Mouse (Mus musculus): ENCODE measurements around the gene Aif1. TPM values are rescaled to one million over a fixed set of nuclear protein-coding genes. Genes with fewer than 3 reads are reported as not detected.

Aif1 gene
- 7.7 TPM for polyA plus RNA-seq (2014; fragmentation: Illumina TruSeq; extraction: RNeasy Lipid Tissue Mini Kit (QIAGEN cat#74804); ENCODE audit: low read depth, low replicate concordance)

DNA sequence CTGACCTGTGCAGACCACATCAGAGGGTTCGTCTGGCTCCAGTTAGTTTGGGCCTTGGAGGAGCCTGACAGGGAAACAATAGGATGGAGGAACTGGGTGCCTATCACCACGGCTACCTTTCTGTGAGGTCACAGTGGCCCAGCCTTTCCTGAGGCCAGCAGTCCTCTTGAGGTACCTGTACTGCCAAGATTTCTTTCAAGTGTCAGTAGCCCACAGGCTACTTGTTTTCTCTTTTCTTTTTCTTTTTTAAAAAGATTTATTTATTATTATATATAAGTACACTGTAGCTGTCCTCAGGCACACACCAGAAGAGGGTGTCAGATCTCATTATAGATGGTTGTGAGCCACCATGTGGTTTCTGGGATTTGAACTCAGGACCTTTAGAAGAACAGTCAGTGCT, at the start of gene Aif1:
Gene Aif1 (minus strand): TSS at position 101 of the 400 bp plus-strand sequence.

GRCm38 (mm10) chr17:35220156-35220952, 44.5 kb upstream of the Aif1 start, which contains the start of gene Gm16181:
Gene Gm16181 (plus strand): TSS chr17:35220834.

GRCm38 (mm10) chr17:35204494-35205379, 28.9 kb upstream of the Aif1 start, which contains the start of gene Lta:
Gene Lta (minus strand): TSS chr17:35205351.

DNA sequence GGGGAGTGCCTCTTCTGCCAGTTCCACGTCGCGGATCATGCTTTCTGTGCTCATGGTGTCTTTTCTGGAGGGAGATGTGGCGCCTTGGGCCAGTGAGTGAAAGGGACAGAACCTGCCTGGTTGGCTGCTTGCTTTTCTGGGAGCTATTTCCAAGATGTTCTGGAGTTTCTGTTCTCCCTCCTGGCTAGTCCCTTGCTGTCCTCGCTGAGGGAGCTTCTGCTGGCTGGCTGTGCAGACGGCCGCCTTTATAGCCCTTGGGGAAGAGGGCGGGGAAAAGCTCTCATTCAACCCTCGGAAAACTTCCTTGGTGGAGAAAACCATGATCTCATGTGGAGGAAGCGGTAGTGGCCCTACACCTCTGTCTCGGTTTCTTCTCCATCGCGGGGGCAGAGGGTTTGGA, 25.9 kb upstream of the Aif1 start, which contains the start of gene Tnf:
Gene Tnf (minus strand): TSS at position 221 of the 400 bp plus-strand sequence.

GRCm38 (mm10) chr17:35193881-35194843, 18.3 kb upstream of the Aif1 start, which contains the start of gene Ltb:
Gene Ltb (plus strand): TSS chr17:35194439.

DNA sequence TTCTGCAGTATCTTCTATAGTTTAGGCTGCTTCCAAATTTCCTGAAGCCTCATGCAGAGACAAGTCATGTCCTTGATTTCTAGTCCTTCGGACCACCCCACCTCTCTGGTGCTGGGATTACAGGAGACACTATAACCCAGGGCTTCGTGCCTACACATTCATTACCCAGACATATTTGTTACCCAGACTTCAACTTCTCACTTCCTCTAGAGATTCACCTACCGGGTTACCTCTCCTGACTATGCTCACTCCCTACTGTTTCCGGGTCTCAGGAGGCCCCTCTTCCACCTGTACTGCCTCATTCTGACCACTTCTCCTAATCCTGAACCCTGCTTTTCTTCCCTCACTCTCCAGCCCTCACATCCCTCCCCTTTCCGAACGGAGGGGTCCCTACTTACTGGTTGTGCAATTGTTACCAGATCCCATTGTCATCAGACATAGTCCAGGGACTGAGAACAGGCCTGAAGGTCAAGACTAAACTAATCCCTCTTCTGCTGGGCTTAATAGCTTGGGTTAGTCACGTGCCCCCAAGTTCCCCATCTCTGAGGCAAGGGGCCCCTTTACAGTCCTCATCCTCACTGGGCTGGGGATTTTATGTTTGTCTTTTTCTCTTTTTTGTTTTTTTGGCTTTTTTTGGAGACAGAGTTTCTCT, 12.2 kb upstream of the Aif1 start, which contains the start of gene Lst1:
Gene Lst1 (minus strand): TSS at position 481 of the 652 bp plus-strand sequence.

DNA sequence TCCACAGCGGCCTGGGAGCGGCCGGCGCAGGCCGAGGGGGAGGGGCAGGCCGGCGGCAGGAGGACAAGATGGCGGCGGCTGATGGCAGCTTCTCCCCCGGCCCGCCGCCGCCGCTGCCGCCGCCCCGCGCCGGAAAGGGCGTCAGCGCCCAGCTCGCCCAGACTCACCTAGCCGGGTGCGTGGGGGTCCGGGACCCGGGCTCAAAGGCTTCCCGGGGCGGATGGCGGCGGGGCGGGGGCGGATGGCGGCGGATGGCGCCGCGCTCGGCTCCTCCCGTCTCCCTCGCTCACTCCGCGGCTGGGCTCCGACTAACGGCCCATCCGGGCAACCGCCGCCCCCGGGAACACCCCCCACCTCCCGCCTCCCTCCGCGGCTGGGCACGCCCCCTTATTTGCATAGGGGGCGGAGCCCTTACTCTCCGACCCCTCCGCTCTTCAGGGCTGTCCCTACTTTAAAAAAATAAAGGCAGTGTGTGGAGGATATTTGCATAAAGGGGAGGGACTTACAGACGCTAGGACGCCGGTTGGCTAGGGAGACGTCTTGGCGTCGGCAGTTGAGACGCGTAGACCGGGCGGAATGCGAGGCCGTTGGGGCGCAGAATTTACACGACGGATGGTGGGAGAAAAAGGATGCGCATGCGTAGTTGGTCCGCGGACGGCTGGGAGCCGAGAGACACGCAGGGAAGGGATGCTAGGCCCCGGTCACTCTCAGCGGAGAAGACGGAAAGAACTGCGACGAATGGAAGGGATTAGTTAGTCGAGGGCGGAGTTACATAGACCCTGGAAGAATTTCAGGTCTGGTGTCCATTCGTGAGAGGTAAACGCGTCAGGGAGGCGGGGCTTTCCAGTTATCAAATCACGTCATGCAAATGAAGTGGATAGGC, 11.1 kb downstream of the Aif1 start, which contains the start of gene Prrc2a:
Gene Prrc2a (minus strand): TSS at position 330 of the 883 bp plus-strand sequence.

GRCm38 (mm10) chr17:35134801-35135590, 40.9 kb downstream of the Aif1 start, which contains the start of gene Bag6:
Gene Bag6 (plus strand): TSS chr17:35135178.

DNA sequence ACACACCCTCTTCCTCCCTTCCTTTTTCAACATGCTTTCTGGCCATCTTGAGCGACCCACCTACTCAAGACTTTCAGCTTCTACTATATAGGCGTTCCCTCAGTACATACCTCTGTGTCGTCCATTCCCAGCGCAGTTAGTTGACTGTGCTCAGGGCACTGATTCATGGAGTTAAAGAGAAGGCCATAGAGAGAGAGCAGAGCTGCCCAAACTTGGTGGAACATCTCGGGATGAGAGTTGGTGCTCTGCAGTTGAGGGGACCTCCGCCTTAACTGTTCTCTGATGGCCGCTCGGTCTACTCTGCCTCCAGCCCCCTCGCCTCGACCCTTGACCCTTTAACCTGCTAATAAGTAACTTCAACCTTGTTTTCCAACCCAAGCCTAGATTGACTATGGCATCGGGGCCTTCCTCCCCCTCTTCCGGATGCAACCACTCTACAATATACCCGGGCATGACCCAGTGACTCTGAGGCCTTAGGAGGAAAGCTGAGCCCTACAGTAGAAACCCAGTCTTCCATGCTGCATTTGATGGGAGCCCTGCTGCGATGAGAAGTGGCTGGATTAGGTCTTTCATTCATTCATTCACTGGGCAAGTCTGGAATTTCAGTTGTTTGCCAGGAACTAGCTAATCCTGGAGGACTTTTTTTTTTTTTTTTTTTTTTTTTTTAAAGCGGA, 44.2 kb downstream of the Aif1 start, which contains the start of gene Apom:
Gene Apom (minus strand): TSS at position 551 of the 674 bp plus-strand sequence.

GRCm38 (mm10) chr17:35126206-35126611, 49.7 kb downstream of the Aif1 start, which contains the start of gene D17H6S53E:
Gene D17H6S53E (plus strand): TSS chr17:35126373.

DNA sequence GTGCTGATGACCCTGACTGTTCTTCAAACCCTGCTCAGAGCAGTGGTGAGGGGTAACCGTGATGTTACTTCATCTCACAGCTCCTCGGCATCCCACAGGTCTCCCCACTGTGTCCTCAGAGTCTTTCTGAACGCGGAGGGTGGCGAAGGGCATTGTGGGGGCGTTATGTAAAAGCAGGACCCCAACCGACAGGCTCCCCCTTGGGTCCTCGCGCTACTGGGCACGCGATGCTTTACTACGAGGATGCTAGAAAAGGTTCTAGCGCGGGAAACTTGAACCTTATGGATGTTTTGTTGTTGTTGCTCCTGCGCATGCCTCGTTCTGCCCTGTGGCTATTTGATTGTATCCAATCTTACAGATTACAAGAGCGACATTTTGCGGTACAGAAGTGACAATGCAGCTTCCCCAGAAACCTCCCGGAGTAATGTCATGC, 54.0 kb downstream of the Aif1 start, which contains the start of gene Csnk2b:
Gene Csnk2b (minus strand): TSS at position 183 of the 433 bp plus-strand sequence.

DNA sequence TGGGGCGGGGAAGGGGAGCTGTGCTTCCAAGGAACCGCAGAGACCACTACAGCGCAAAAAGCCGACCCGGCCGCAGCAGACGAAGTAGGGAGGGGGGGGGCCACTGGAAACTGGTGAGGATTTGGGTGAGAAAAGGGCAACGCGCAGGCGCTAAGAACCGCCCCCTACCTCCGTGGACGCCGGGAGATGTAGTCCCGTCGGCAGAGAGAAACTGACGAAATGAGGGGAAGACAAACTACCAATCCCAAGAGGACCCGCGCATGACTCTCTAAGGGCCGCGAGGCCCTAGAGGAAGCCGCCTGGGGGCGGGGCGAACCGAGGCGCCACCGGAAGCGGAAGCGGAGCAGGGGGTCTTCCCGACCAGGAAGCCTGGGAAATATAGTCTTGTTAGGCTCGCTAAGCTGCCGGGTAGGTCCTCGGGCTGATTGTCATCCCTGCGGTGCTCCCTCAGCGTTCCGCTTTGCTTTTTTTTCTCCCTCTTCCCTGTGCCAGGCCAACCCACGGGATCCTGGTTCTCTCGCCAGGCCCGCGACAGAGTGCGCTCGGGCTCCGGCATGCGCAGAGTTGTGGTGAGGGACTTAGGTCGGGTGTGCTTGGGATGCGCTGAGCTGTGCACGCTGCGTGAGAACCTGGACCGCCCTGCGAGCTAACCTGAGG, 54.6 kb downstream of the Aif1 start, which contains the start of gene Gpank1:
Gene Gpank1 (plus strand): TSS at position 313 of the 657 bp plus-strand sequence.

Other genes with a start within 250 kb of the Aif1 start
- gene Neu1, start 244.8 kb downstream of the Aif1 start, polyA plus RNA-seq (2014; fragmentation: Illumina TruSeq; extraction: RNeasy Lipid Tissue Mini Kit (QIAGEN cat#74804); ENCODE audit: low read depth, low replicate concordance): 15.5 TPM
- gene Hspa1b, start 216.8 kb downstream of the Aif1 start, polyA plus RNA-seq (2014; fragmentation: Illumina TruSeq; extraction: RNeasy Lipid Tissue Mini Kit (QIAGEN cat#74804); ENCODE audit: low read depth, low replicate concordance): 10.1 TPM
- gene Gm20481, start 206.2 kb downstream of the Aif1 start, polyA plus RNA-seq (2014; fragmentation: Illumina TruSeq; extraction: RNeasy Lipid Tissue Mini Kit (QIAGEN cat#74804); ENCODE audit: low read depth, low replicate concordance): not detected
- 4.5 TPM for gene Hspa1a, start 203.9 kb downstream of the Aif1 start, polyA plus RNA-seq (2014; fragmentation: Illumina TruSeq; extraction: RNeasy Lipid Tissue Mini Kit (QIAGEN cat#74804); ENCODE audit: low read depth, low replicate concordance)
- 0.22 TPM for gene Hspa1l, start 203.4 kb downstream of the Aif1 start, polyA plus RNA-seq (2014; fragmentation: Illumina TruSeq; extraction: RNeasy Lipid Tissue Mini Kit (QIAGEN cat#74804); ENCODE audit: low read depth, low replicate concordance)
- gene Lsm2, start 194.2 kb downstream of the Aif1 start, polyA plus RNA-seq (2014; fragmentation: Illumina TruSeq; extraction: RNeasy Lipid Tissue Mini Kit (QIAGEN cat#74804); ENCODE audit: low read depth, low replicate concordance): 12.9 TPM
- 1.5 TPM for gene Vars, start 175.1 kb downstream of the Aif1 start, polyA plus RNA-seq (2014; fragmentation: Illumina TruSeq; extraction: RNeasy Lipid Tissue Mini Kit (QIAGEN cat#74804); ENCODE audit: low read depth, low replicate concordance)
- 0.09 TPM for gene Vwa7, start 159.5 kb downstream of the Aif1 start, polyA plus RNA-seq (2014; fragmentation: Illumina TruSeq; extraction: RNeasy Lipid Tissue Mini Kit (QIAGEN cat#74804); ENCODE audit: low read depth, low replicate concordance)
- gene Sapcd1, start 148.1 kb downstream of the Aif1 start, polyA plus RNA-seq (2014; fragmentation: Illumina TruSeq; extraction: RNeasy Lipid Tissue Mini Kit (QIAGEN cat#74804); ENCODE audit: low read depth, low replicate concordance): not detected
- 2.5 TPM for gene Msh5, start 129.3 kb downstream of the Aif1 start, polyA plus RNA-seq (2014; fragmentation: Illumina TruSeq; extraction: RNeasy Lipid Tissue Mini Kit (QIAGEN cat#74804); ENCODE audit: low read depth, low replicate concordance)
- 47.8 TPM for gene Clic1, start 126.1 kb downstream of the Aif1 start, polyA plus RNA-seq (2014; fragmentation: Illumina TruSeq; extraction: RNeasy Lipid Tissue Mini Kit (QIAGEN cat#74804); ENCODE audit: low read depth, low replicate concordance)
- not detected for gene Ddah2, start 117.0 kb downstream of the Aif1 start, polyA plus RNA-seq (2014; fragmentation: Illumina TruSeq; extraction: RNeasy Lipid Tissue Mini Kit (QIAGEN cat#74804); ENCODE audit: low read depth, low replicate concordance)
- 1.5 TPM for gene Ly6g6c, start 110.7 kb downstream of the Aif1 start, polyA plus RNA-seq (2014; fragmentation: Illumina TruSeq; extraction: RNeasy Lipid Tissue Mini Kit (QIAGEN cat#74804); ENCODE audit: low read depth, low replicate concordance)
- gene Mpig6b, start 109.9 kb downstream of the Aif1 start, polyA plus RNA-seq (2014; fragmentation: Illumina TruSeq; extraction: RNeasy Lipid Tissue Mini Kit (QIAGEN cat#74804); ENCODE audit: low read depth, low replicate concordance): 3.0 TPM
- 2.8 TPM for gene Ly6g6e, start 99.2 kb downstream of the Aif1 start, polyA plus RNA-seq (2014; fragmentation: Illumina TruSeq; extraction: RNeasy Lipid Tissue Mini Kit (QIAGEN cat#74804); ENCODE audit: low read depth, low replicate concordance)
- gene Ly6g6d, start 98.0 kb downstream of the Aif1 start, polyA plus RNA-seq (2014; fragmentation: Illumina TruSeq; extraction: RNeasy Lipid Tissue Mini Kit (QIAGEN cat#74804); ENCODE audit: low read depth, low replicate concordance): not detected
- gene Ly6g6f, start 90.5 kb downstream of the Aif1 start, polyA plus RNA-seq (2014; fragmentation: Illumina TruSeq; extraction: RNeasy Lipid Tissue Mini Kit (QIAGEN cat#74804); ENCODE audit: low read depth, low replicate concordance): not detected
- 5.3 TPM for gene Abhd16a, start 86.8 kb downstream of the Aif1 start, polyA plus RNA-seq (2014; fragmentation: Illumina TruSeq; extraction: RNeasy Lipid Tissue Mini Kit (QIAGEN cat#74804); ENCODE audit: low read depth, low replicate concordance)
- gene Ly6g5c, start 67.8 kb downstream of the Aif1 start, polyA plus RNA-seq (2014; fragmentation: Illumina TruSeq; extraction: RNeasy Lipid Tissue Mini Kit (QIAGEN cat#74804); ENCODE audit: low read depth, low replicate concordance): not detected
- not detected for gene Ly6g5b, start 60.6 kb downstream of the Aif1 start, polyA plus RNA-seq (2014; fragmentation: Illumina TruSeq; extraction: RNeasy Lipid Tissue Mini Kit (QIAGEN cat#74804); ENCODE audit: low read depth, low replicate concordance)
- gene Gpank1, start 54.6 kb downstream of the Aif1 start, polyA plus RNA-seq (2014; fragmentation: Illumina TruSeq; extraction: RNeasy Lipid Tissue Mini Kit (QIAGEN cat#74804); ENCODE audit: low read depth, low replicate concordance): 0.85 TPM
- 96.9 TPM for gene Csnk2b, start 54.0 kb downstream of the Aif1 start, polyA plus RNA-seq (2014; fragmentation: Illumina TruSeq; extraction: RNeasy Lipid Tissue Mini Kit (QIAGEN cat#74804); ENCODE audit: low read depth, low replicate concordance)
- gene D17H6S53E, start 49.7 kb downstream of the Aif1 start, polyA plus RNA-seq (2014; fragmentation: Illumina TruSeq; extraction: RNeasy Lipid Tissue Mini Kit (QIAGEN cat#74804); ENCODE audit: low read depth, low replicate concordance): 2.2 TPM
- not detected for gene Apom, start 44.0 kb downstream of the Aif1 start, polyA plus RNA-seq (2014; fragmentation: Illumina TruSeq; extraction: RNeasy Lipid Tissue Mini Kit (QIAGEN cat#74804); ENCODE audit: low read depth, low replicate concordance)
- gene Bag6, start 40.9 kb downstream of the Aif1 start, polyA plus RNA-seq (2014; fragmentation: Illumina TruSeq; extraction: RNeasy Lipid Tissue Mini Kit (QIAGEN cat#74804); ENCODE audit: low read depth, low replicate concordance): 16.8 TPM
- 12.8 TPM for gene Prrc2a, start 11.2 kb downstream of the Aif1 start, polyA plus RNA-seq (2014; fragmentation: Illumina TruSeq; extraction: RNeasy Lipid Tissue Mini Kit (QIAGEN cat#74804); ENCODE audit: low read depth, low replicate concordance)
- gene Lst1, start 12.4 kb upstream of the Aif1 start, polyA plus RNA-seq (2014; fragmentation: Illumina TruSeq; extraction: RNeasy Lipid Tissue Mini Kit (QIAGEN cat#74804); ENCODE audit: low read depth, low replicate concordance): not detected
- gene Ltb, start 18.4 kb upstream of the Aif1 start, polyA plus RNA-seq (2014; fragmentation: Illumina TruSeq; extraction: RNeasy Lipid Tissue Mini Kit (QIAGEN cat#74804); ENCODE audit: low read depth, low replicate concordance): not detected
- 0.35 TPM for gene Tnf, start 25.9 kb upstream of the Aif1 start, polyA plus RNA-seq (2014; fragmentation: Illumina TruSeq; extraction: RNeasy Lipid Tissue Mini Kit (QIAGEN cat#74804); ENCODE audit: low read depth, low replicate concordance)
- 0.54 TPM for gene Lta, start 29.3 kb upstream of the Aif1 start, polyA plus RNA-seq (2014; fragmentation: Illumina TruSeq; extraction: RNeasy Lipid Tissue Mini Kit (QIAGEN cat#74804); ENCODE audit: low read depth, low replicate concordance)
- gene Gm16181, start 44.8 kb upstream of the Aif1 start, polyA plus RNA-seq (2014; fragmentation: Illumina TruSeq; extraction: RNeasy Lipid Tissue Mini Kit (QIAGEN cat#74804); ENCODE audit: low read depth, low replicate concordance): not detected
- 8.0 TPM for gene Atp6v1g2, start 57.6 kb upstream of the Aif1 start, polyA plus RNA-seq (2014; fragmentation: Illumina TruSeq; extraction: RNeasy Lipid Tissue Mini Kit (QIAGEN cat#74804); ENCODE audit: low read depth, low replicate concordance)
- not detected for gene Nfkbil1, start 59.7 kb upstream of the Aif1 start, polyA plus RNA-seq (2014; fragmentation: Illumina TruSeq; extraction: RNeasy Lipid Tissue Mini Kit (QIAGEN cat#74804); ENCODE audit: low read depth, low replicate concordance)
- 10.4 TPM for gene Ddx39b, start 65.7 kb upstream of the Aif1 start, polyA plus RNA-seq (2014; fragmentation: Illumina TruSeq; extraction: RNeasy Lipid Tissue Mini Kit (QIAGEN cat#74804); ENCODE audit: low read depth, low replicate concordance)
- 76.9 TPM for gene H2-D1, start 86.7 kb upstream of the Aif1 start, polyA plus RNA-seq (2014; fragmentation: Illumina TruSeq; extraction: RNeasy Lipid Tissue Mini Kit (QIAGEN cat#74804); ENCODE audit: low read depth, low replicate concordance)
- 45.4 TPM for gene H2-Q1, start 144.3 kb upstream of the Aif1 start, polyA plus RNA-seq (2014; fragmentation: Illumina TruSeq; extraction: RNeasy Lipid Tissue Mini Kit (QIAGEN cat#74804); ENCODE audit: low read depth, low replicate concordance)
- gene H2-Q2, start 166.2 kb upstream of the Aif1 start, polyA plus RNA-seq (2014; fragmentation: Illumina TruSeq; extraction: RNeasy Lipid Tissue Mini Kit (QIAGEN cat#74804); ENCODE audit: low read depth, low replicate concordance): 288 TPM
- 34.4 TPM for gene H2-Q4, start 203.5 kb upstream of the Aif1 start, polyA plus RNA-seq (2014; fragmentation: Illumina TruSeq; extraction: RNeasy Lipid Tissue Mini Kit (QIAGEN cat#74804); ENCODE audit: low read depth, low replicate concordance)
- gene H2-Q6, start 248.8 kb upstream of the Aif1 start, polyA plus RNA-seq (2014; fragmentation: Illumina TruSeq; extraction: RNeasy Lipid Tissue Mini Kit (QIAGEN cat#74804); ENCODE audit: low read depth, low replicate concordance): 7.1 TPM

All from sigmoid colon, adult 10 weeks (tissue).